Mouse (Mus musculus): Measurements from ENCODE around the gene Thrb. TPM values are rescaled to one million over a fixed set of nuclear protein-coding genes. Genes with fewer than 3 reads are reported as not detected.

Thrb gene
- total RNA-seq (2022) = 10 to 100 TPM; 24.1 to 28.2 (median 27.1) TPM

DNA sequence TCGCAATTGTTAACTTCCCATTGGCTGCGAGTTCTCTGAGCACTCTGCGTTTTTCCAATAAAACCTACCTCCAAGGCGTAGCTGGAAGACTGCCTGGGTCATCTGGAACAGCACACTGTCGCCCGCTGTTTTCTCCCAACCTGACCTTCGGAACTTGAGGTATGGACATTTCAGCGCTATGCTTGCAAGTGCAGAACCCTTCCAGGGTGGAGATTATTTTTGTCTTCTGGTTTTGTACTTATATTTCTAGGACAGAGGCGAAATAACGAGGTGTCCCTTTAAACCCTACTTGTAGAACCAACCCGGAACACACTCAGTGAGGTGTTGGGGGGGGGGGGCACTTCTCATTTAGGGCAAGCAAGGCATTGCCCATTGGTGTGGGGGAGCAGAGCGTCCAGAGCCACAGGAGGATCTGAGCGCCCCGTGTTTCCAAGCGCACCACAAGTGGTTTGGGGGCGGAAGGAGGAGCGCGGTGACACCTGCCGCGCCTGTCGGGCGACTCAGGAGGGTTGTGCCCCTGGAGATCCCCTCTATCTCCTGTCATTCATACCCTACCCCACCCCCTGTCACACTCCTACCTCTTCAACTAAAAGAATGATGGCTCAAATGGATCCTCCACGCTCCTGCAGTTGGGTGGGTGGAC is at the start of gene Thrb:
Gene Thrb (plus strand): TSS at position 576 of the 643 bp plus-strand sequence.
- peak; percentile 20 for DNase-seq (ENCODE audit: low spot score)

DNA sequence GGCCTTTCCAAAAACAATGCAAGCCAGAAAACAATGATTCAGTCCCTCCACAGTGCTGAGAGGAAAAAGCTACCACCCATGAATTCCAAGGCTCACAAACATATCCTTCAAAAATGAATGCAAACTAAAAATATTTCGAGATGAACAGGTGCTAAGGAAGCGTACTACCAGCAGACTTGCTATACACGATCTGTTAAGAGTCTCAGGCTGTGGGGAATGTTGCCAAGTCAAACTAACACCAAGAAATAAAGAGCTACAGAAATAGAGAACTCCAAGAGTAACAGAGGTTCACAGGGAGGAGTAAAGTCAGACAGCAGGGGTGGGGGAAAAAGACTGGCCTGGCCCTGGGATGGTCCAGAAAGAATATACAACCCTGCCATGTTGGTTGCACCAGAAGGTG is 38.4 kb upstream of the Thrb start:
- DNase-seq (ENCODE audit: low spot score) = no peak

DNA sequence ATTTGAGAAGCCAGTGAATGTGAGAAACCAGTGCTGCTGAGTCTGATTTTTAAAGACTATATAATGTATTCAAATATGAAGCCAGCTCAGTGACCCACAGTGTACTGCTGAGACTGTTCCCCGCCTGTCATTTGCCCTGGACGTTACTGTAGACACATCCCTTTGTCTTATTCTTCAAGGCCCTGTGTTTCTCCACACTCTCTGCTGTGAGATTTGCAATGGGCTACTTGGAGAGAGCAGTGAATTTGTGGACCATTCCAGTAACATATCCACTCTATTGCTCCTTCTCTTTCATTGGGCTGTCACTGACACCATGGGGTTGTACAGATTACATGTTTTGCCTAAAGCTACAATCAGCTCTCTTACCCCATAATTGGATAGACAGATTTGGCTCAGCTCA is 36.1 kb upstream of the Thrb start:
- no peak for DNase-seq (ENCODE audit: low spot score)

DNA sequence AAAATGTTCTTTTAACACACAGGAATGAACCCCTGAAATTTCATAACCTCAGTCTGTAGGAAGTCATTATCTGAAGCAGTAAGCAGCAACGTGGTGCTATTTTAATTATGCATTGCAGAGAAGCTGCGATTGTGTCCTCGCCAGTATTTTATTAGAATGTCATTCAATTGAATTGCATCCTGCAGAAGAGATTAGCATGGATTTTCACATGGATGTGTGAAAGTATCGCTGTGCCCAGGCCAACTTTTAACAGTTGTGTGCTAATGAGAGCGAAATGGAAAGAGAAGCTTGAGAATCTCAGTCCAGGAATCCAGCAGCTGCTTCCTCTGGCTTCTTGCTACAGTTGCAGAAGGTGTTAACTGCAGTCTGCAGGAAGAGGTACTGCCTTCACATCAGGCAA is 30.8 kb upstream of the Thrb start:
- DNase-seq (ENCODE audit: low spot score) = no peak

DNA sequence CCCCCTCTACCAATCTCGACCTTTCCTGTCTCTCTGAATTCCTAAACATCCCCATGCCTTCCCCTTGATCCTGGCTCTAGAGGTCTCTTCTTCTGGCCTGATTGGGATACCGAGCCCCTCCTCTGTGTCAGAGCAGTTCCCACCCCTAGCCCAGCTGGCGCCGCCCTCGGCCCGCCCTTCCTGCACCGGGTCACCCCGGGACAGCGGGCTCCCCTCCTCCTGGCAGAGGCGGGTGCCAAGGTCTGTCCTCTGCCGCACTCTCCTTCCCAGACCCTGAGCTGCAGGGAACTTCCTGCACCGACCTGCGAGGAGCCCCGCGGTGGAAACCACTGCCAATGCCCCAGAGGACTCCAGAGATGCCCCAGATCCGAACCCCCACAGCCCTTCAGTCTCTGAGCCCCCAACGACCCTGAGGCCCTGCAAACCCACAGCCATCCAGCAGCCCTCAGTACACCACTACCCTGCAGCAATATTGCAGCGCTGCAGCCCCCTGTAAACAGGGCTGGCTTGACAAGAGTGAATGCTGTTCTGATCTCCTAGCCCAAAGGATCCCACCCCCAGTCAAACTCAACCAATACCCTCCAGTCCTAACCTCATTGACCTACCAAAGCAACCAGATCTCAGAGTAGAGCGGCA is 27.1 kb upstream of the Thrb start:
- DNase-seq (ENCODE audit: low spot score) = peak; percentile 56

DNA sequence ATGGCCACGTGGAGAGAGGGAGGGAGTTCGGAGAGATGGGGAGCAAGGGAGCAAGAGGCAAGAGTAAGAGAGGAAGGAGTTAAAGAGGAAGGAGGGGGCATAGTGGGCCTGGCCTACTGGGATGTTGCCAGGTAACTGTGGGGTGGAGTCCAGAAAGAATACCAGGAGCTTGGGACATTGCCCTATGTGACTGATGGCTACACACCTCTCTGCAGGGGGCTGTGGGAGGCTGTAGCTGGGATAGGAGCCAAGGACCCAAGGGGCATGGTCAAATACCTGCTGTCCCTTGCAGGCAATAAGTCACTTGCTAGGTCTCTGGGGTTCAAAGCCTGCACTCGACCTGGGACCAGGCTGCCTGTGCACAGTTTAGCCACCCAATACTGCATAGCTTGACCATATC is 23.1 kb upstream of the Thrb start:
- no peak for DNase-seq (ENCODE audit: low spot score)

DNA sequence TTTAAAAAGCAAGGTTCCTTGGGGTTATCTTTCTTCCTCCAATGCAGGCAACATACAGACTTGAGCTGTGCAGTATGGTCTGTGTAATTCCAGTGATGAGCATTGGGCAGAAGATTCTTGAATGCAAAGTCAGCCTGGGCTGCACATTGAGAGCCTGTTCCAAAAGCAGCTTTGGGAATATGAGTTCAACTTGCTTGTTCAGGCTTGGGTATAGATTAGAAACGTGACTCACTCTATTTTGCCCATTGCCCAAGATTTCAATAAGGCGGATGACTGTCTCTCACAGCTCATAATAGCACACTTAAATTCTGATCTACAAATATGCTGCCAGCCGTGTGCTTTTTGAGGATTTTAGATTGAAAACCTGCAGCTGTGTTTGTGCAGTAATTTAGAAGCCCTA is 18.3 kb upstream of the Thrb start:
- no peak for DNase-seq (ENCODE audit: low spot score)

DNA sequence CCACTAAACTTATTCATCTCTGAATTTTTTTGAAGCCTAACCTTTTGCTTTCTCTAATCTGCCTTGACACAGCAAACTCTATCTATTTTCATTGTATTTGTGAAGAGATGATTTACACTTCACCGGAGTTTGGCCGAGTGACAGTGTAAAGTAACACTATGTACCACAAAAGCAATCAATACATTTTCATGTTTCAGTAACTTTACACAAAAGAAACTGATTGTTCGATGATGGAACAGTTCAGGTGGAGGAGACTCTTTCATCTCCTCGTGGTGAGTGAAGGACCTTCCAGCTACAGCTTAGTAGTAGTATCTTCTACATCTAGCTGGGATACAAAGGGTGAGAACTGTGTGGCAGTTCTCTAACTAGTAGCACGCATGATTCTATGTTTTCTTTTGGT is 5.0 kb upstream of the Thrb start:
- DNase-seq (ENCODE audit: low spot score) = no peak

DNA sequence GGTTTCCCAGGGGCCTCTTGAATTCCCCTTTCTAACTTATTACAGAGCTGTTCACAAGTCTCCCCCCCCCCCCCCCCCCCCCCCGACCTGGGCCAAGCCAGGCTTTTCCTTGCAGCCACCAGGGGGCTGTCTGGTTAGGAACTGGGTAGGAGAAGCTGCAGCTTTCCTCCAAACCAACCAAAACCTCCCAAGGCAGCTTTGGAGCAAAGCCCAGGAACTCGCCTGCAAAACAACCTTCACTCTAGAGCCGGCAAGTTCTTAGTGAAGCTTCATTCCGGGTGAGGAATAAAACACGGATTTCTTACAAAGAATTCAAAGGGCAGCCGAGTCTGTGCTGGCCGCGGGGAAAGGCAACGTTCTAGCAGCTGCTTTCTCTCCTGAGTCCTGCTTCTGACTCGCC is 1.0 kb upstream of the Thrb start:
- peak; percentile 80 for DNase-seq (ENCODE audit: low spot score)

DNA sequence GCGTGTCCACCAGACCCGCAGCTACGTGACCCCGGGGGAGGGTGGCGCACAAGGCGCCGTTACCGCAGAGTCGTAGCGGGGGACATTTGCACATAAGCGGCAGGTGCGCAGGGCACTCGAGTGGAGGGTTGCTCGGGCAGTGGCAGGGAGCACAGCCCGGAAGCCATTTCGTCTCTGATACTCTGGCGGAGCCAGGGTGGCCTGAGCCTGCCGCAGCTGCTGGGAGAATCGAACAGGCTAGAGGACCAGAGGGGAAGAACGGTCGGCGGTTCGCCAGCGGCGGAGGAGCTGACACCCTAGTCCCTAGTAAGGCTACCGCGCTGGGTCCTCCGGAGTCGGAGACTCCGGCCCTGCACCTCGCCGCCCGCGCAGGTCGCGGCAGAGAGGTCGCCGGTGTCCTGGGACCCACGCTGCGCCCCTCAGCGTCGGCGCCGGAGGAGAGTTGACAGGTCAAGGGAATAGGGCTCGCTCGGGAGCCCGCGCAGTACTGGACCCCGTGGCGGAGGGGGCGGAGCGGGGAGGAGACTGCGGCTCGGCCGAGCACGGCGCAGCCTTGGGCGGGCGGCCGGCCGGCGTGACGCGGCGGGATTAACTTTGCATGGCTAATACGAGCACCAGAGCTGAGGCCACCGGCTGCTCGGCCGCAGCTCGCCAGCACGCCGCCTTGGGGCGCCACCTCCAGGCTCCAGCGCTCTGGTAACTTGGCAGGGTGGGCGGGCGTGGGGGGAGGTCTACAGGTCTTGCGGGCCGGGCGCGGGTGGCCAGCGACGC is 453 bp downstream of the Thrb start:
- peak; percentile 74 for DNase-seq (ENCODE audit: low spot score)

DNA sequence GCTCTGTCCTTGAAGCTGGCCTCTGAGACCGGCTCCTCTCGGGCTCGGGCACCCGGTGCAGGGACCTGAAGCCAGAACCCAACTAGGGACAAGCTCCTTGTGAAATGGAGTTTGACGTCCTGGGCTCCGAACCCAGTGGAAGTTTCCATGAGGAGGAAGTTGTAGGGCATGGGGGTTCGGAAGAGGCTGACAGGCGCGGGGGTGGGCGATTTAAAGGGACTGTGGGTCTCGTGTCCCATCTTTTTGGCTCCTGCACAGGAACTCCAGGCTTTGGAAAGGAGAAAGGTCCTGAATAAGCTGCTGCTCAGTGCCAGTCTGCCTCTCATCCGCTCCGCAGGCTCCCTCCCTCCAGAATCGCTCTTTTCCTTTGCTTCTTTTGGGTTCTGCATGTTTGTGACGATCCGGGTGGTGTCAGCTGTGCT is 1.1 kb downstream of the Thrb start:
- no peak for DNase-seq (ENCODE audit: low spot score)

DNA sequence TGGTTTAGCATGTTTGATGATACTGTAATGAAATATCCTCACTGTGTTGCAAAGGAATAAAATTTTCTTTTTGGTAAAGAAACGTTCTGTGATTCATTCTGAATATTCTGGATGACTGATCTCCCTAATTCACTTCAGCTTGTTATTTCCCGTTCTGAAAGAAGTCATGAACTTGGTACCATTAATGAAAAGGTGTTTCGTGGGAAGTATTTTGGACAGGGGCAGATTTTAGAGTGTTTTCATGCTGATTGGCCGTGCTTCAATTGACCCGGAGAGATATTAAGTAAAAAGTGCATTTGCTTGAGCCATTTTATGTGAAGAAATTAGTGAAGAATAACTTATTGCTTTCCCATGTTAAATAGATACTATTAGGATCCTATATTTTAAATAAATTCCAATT is 2.0 kb downstream of the Thrb start:
- no peak for DNase-seq (ENCODE audit: low spot score)

DNA sequence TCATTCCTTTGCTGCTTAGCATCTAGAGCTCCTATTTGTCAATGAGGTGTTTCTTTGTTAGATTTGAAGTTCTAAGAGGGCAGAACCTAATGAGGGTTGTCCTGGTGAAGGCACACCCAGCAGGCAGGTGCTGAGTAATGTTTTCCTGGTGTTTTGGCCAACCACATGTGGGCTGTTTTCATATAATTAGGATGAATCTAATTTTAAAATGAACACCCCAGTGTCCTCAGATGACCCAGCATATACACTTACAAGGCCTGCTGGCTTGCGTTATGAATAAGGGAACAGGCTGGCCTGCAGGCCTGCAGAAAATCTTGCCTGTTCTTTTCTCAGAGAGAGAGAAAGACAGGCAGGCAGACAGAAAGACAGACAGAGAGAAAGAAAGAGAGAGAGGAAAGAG is 14.3 kb downstream of the Thrb start:
- peak; percentile 26 for DNase-seq (ENCODE audit: low spot score)

DNA sequence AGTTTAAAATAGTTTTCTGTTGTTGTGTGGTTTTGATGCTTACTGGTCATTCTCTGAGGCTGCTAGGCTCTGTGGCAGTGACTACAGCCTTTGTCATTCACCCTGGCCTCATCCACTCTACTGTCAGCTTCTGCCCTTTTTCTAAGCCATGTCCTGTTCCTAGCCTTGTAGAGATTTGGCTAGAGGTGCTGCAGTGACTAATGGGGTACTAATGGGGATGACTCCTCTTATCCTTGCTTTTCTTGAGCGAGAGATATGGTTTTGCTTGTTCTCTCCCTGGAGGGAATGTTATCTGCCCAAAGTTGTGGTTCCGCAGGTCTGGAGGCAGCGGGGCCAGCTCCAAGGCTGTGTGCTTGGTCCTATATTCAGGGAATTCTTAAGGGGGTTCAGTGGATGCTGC is 15.2 kb downstream of the Thrb start:
- DNase-seq (ENCODE audit: low spot score) = no peak

DNA sequence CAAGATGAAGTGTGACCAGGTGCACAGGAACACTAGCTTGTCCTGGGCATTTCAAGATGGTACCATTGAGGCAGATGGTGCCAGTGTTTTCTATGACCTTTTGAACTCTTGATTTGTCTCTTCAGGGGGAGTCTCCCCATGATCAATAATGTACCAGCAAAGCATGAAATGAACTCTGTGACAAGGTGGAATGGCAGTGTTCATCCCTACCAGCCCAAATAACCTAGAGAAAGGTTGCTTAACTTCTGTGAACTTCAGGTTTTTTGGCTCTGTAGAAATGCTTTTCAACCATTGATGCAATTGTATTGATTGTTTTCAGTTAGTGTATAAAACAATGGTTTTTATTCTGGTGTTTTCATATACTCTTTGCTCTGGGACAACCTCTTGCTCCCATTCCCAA is 21.4 kb downstream of the Thrb start:
- no peak for DNase-seq (ENCODE audit: low spot score)

DNA sequence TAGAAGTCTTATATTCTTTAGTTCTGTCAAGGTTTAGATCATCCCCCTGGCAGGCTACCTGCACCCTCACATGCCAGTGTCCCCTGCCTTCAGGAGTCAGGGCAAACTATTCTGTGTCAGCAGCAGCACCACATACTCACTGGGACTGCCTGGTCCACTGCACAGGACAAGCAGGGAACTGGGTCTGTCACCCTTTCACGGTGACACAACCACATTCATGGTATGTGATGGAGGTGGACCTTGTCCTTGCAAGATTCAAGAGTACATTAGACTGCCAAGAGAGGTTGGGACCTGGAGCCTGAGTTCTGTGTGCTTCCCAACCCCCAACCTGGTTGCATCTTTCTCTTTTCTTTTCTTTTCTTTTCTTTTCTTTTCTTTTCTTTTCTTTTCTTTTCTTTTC is 24.8 kb downstream of the Thrb start:
- DNase-seq (ENCODE audit: low spot score) = no peak

DNA sequence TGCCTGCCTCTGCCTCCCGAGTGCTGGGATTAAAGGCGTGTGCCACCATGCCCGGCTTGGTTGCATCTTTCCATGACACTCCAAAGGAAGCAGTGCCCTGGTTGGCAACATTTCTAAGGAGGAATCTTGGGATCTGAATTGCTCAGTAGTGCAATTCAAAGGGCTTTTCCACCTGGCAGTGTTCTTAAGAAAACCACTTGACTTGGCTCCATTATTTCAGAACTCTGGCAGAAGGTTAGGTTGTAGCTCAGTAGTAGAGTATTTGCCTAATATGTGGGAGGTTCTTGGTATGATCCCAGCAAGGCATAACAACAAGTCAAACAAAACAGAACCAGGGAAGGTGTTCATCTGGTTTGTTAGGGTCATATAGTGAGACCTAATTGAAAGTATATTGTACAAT is 25.4 kb downstream of the Thrb start:
- DNase-seq (ENCODE audit: low spot score) = no peak

DNA sequence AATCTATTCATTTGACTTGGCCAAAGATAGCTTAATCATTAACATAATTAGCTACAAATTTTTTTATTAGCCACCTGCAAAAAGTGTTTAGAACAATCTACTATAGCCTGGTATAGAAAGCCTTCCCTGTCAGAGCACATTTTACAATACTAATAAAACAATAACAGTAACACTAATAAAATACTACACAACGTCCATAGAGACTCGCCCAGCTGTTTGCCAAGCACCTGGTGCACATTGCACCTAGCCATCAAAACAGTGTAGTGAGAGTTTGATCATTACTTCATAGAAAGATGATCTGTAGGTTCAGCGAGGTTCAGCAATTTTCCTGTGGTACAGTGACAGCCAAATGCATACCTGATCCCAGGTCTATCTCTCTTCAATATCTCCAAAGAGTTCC is 26.9 kb downstream of the Thrb start:
- no peak for DNase-seq (ENCODE audit: low spot score)

DNA sequence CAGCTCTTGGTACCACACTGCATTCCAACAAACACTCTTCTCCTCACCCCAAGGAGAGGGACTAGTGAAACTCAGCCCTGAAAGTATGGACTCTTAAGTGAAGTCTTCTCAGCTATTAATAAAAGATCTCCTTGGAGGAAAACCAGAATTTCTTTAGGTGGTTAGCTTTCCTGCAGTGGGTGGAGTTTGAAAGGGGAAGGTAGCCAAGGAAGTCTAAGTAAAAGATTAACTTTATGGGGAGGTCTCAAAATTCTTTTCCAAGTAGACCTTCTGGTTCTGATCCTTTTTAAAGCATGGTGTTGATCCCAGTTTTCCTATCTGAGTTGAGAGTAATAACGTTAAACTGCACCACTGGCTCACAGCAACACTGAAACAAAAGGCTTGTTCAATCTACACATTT is 31.2 kb downstream of the Thrb start:
- no peak for DNase-seq (ENCODE audit: low spot score)

DNA sequence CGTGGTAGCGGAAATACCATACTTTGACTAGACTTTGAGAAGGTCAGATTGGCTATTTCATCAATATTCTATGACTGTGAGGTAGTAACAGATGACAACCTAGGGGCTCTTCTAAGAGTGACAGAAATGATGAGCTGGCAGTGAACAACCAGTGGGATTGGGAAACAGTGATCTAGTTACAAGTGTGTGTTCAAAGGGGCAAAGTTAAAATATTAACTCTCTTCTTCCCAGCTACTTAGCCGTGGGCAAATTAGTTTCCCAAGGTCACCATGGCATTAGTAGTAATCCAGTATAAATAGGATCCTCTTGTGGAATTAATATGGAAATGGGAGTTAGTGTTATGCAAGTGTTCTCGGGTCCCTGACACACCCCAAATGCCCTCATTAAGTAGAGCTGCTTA is 35.5 kb downstream of the Thrb start:
- no peak for DNase-seq (ENCODE audit: low spot score)

DNA sequence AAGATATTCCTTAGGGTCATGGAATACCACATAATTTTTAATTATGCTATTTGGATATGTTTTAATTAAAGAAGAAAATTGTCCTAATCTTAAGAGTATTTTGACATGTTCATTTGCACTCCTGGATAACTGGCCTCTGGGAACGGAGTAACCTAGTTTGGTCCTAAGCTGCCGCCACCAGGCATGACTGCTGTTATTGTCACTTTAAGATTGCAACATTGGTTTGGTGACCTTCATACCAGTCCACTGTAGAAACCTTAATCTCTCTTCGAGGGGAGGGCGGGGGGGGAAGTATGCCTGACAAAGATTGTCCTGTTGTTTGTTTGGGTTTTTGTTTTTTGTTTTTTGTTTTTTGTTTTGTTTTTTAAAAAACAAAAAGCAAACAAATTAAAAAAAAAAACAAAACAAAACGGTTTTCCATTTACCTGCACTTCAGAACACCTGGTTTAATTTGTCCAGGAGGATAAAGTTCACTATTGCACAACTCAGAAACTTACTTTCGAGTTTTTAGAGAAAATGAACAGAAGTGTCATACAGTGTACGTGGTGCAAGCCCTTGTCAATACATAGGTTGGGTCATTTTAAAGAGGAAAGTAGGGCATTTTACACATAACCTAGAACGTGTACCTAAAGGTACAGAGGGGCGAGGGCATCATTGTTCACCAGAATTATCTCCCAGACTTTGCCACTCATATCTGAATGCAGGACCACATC is 38.0 kb downstream of the Thrb start:
- DNase-seq (ENCODE audit: low spot score) = no peak

DNA sequence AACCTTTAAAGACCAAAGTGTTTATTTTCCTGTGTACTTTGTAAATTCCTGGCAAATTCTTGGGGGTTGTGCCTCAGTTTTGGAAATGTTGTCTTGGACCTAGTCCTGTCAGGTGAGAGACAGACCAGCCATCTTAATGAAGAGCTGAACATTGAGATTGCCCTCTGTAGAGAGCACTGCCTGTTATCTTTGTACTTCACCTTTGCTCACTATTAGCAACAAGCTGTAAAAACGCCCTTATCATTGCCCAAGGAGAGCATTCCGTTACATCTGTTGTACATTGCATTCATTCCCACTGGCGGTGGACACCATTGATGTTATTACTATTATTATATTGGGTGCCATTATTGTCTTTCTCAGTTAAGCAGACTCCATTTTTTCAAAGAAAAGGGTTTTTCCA is 40.2 kb downstream of the Thrb start:
- no peak for DNase-seq (ENCODE audit: low spot score)
